ENCODE assay signal across 8 mouse cellular contexts in the genomic region with DNA sequence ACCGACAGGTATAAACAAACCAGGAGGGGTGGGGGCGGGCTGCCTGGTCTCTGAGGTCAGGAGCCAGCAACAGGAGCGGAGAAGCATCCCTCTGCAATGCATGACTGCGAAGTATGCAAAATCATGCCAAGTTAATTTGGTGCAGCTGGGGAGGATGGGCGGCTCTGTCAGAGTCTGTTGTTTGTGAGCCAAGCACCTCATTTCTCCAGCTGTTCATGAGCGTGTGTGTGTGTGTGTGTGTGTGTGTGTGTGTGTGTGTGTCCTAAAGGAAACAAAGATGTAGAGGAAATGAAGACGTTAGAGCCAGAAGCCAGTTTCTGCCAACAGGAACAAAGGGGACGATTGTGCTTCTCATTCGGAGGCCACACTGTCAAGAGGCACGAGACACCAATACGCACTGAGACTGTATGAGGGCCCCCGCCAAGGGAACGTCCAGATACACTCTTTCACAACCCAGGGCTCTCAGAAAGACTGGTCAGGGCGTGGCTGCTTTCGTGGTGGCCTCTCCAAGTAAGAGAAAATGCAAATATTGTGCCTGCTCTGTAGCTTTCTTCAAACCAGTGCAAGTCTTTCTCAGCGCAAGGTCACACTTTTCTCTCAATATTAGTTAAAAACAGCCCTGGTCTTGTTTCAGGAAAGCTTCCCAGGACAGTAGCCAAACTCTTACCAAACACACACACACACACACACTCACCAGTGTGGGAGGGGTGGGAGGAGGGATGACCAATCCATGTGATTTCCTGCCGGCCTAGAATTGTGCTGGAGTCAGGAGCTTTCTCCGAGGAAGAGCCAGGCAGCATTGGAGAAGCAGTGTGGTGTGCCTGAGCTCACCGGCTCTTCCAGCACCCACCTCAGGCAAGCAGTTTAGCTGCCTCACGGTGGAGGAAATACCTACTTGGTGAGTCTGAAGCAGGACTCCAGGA.
DNase-seq lines count a peak whose midpoint lies in the region; ATAC-seq lines count a peak whose summit lies in the region.

No protein-coding gene starts in this region.

- WGBS in forebrain, embryonic 13.5 days: 28% methylated on average over 20 of the region's 20 CpGs
- WGBS in heart, embryonic 16.5 days: 25% methylated on average over 20 of the region's 20 CpGs
- WGBS in liver, embryonic 13.5 days (ENCODE audit: insufficient replicate concordance): 22% methylated on average over 20 of the region's 20 CpGs
- 16% methylated on average over 20 of the region's 20 CpGs for WGBS in stomach, embryonic 14.5 days

- H3K9ac ChIP-seq in forebrain, embryonic 13.5 days: peak overlapping the region; percentile 21
- peak overlapping the region; percentile 66 for H3K9ac ChIP-seq in heart, embryonic 16.5 days (ENCODE audit: low read length)
- H3K9ac ChIP-seq in liver, embryonic 13.5 days: no peak overlapping the region
- H3K9ac ChIP-seq in stomach, embryonic 14.5 days (replicated peaks; ENCODE audit: low read depth, low read length): no peak overlapping the region

- peak overlapping the region; percentile 70 for H3K27ac ChIP-seq in forebrain, embryonic 13.5 days
- peak overlapping the region; percentile 97 for H3K27ac ChIP-seq in heart, embryonic 16.5 days (ENCODE audit: low read length)
- H3K27ac ChIP-seq in liver, embryonic 13.5 days: peak overlapping the region; percentile 62
- peak overlapping the region; percentile 89 for H3K27ac ChIP-seq in stomach, embryonic 14.5 days (ENCODE audit: low read length)

- ATAC-seq in forebrain, embryonic 13.5 days: peak; percentile 87
- peak; percentile 76 for ATAC-seq in heart, embryonic 16.5 days (replicated peaks; ENCODE audit: extremely low read depth, insufficient read depth, low FRiP score)
- peak; percentile 59 for ATAC-seq in liver, embryonic 13.5 days (ENCODE audit: low read depth)
- peak; percentile 82 for ATAC-seq in stomach, embryonic 14.5 days (ENCODE audit: insufficient number of reproducible peaks, insufficient read depth, low FRiP score, low read depth)

- DNase-seq in urinary bladder, adult 18-20 months (ENCODE audit: low spot score in 2 of 2): peak; percentile 47 to 78
- no peak for DNase-seq in urinary bladder, postnatal 10 days (ENCODE audit: low spot score)
- peak; percentile 84 to 93 for DNase-seq in kidney, postnatal 25 days
- DNase-seq in liver, embryonic 13.5 days: no peak
- DNase-seq in naive thymus-derived CD4-positive, alpha-beta T cell, adult 2 months (ENCODE audit: low read depth): peak; percentile 74

- no peaks in the 10 kb centered on the region for H3K9me3 ChIP-seq in forebrain, embryonic 13.5 days (replicated peaks)
- no peaks in the 10 kb centered on the region for H3K9me3 ChIP-seq in heart, embryonic 16.5 days (replicated peaks; ENCODE audit: control insufficient read depth, low read length)
- no peaks in the 10 kb centered on the region for H3K9me3 ChIP-seq in liver, embryonic 13.5 days (replicated peaks)
- H3K9me3 ChIP-seq in stomach, embryonic 14.5 days (ENCODE audit: control insufficient read depth, low read depth, low read length): no peaks in the 10 kb centered on the region

- peaks cover 17% of the 10 kb centered on the region for H3K4me1 ChIP-seq in forebrain, embryonic 13.5 days
- H3K4me1 ChIP-seq in heart, embryonic 16.5 days (ENCODE audit: control insufficient read depth, insufficient read depth, low read length): peaks cover 27% of the 10 kb centered on the region
- peaks cover 17% of the 10 kb centered on the region for H3K4me1 ChIP-seq in liver, embryonic 13.5 days (replicated peaks)
- H3K4me1 ChIP-seq in stomach, embryonic 14.5 days (ENCODE audit: control insufficient read depth, insufficient read depth, low read length): peaks cover 32% of the 10 kb centered on the region

- H3K36me3 ChIP-seq in forebrain, embryonic 13.5 days (ENCODE audit: poor library complexity, severe bottlenecking): no peaks in the 10 kb centered on the region
- no peaks in the 10 kb centered on the region for H3K36me3 ChIP-seq in heart, embryonic 16.5 days (ENCODE audit: control insufficient read depth, insufficient read depth)
- no peaks in the 10 kb centered on the region for H3K36me3 ChIP-seq in liver, embryonic 13.5 days
- no peaks in the 10 kb centered on the region for H3K36me3 ChIP-seq in stomach, embryonic 14.5 days (ENCODE audit: control insufficient read depth, insufficient read depth, low read length)

- H3K4me3 ChIP-seq in forebrain, embryonic 13.5 days: no peak overlapping the region
- peak overlapping the region; percentile 34 for H3K4me3 ChIP-seq in heart, embryonic 16.5 days (ENCODE audit: low read length)
- H3K4me3 ChIP-seq in liver, embryonic 13.5 days (replicated peaks): no peak overlapping the region
- H3K4me3 ChIP-seq in stomach, embryonic 14.5 days (ENCODE audit: low read depth, low read length): peak overlapping the region; percentile 7; the same call in 1 of the 2 replicates

- peak overlapping the region; percentile 32 for H3K4me2 ChIP-seq in forebrain, embryonic 13.5 days
- peak overlapping the region; percentile 57 for H3K4me2 ChIP-seq in heart, embryonic 16.5 days (ENCODE audit: low read depth, low read length)
- peak overlapping the region; percentile 4 for H3K4me2 ChIP-seq in liver, embryonic 13.5 days
- peak overlapping the region; percentile 32 for H3K4me2 ChIP-seq in stomach, embryonic 14.5 days (replicated peaks; ENCODE audit: low read depth, low read length)

- H3K27me3 ChIP-seq in forebrain, embryonic 13.5 days: no peaks in the 10 kb centered on the region
- no peaks in the 10 kb centered on the region for H3K27me3 ChIP-seq in heart, embryonic 16.5 days (ENCODE audit: control insufficient read depth, insufficient read depth, low read length)
- H3K27me3 ChIP-seq in liver, embryonic 13.5 days: no peaks in the 10 kb centered on the region
- no peaks in the 10 kb centered on the region for H3K27me3 ChIP-seq in stomach, embryonic 14.5 days (ENCODE audit: control insufficient read depth, insufficient read depth, low read length)

Comparison
In these comparisons a context has a peak if more than half of its experiments do, and no peak if none do; other contexts are left out.
1. DNase-seq: peak in urinary bladder, adult 18-20 months (2 of 2), kidney, postnatal 25 days (2 of 2) and naive thymus-derived CD4-positive, alpha-beta T cell, adult 2 months (single experiment); none in urinary bladder, postnatal 10 days (single experiment) and liver, embryonic 13.5 days (single experiment).
2. H3K4me2 ChIP-seq: peak in every context shown above with its lines; median percentile 57 in heart, embryonic 16.5 days; 32 in forebrain, embryonic 13.5 days; 32 in stomach, embryonic 14.5 days; 4 in liver, embryonic 13.5 days.
3. H3K4me3 ChIP-seq: peak in heart, embryonic 16.5 days (single experiment) and stomach, embryonic 14.5 days (single experiment); none in forebrain, embryonic 13.5 days (single experiment) and liver, embryonic 13.5 days (single experiment).
4. H3K9ac ChIP-seq: peak in forebrain, embryonic 13.5 days (single experiment) and heart, embryonic 16.5 days (single experiment); none in liver, embryonic 13.5 days (single experiment) and stomach, embryonic 14.5 days (single experiment).
5. Peak in every context shown above with its lines, with median percentiles within 50 percentile points of each other: ATAC-seq and H3K27ac ChIP-seq.